Mouse (Mus musculus) liver, embryonic 12.5 days (tissue): ENCODE measurements around the gene Zfp36l1. TPM values are rescaled to one million over a fixed set of nuclear protein-coding genes. Genes with fewer than 3 reads are reported as not detected.

Source experiments
- ATAC-seq: fragments of 200-750 bp; cut with Nextera tagmentation; 2 replicates; pipeline ENCODE4 v1.8.0; 2017; ENCODE audit warnings: moderate number of reproducible peaks, mild to moderate bottlenecking, moderate library complexity
- H3K27ac ChIP-seq: fragments of 300-500 bp; sonication (generic); 2 replicates; pipeline ENCODE4 v1.5.1; 2016; ENCODE audit warnings: mild to moderate bottlenecking
- H3K27me3 ChIP-seq: fragments of 300-500 bp; sonication (generic); replicated peaks from 2 replicates; pipeline ENCODE4 v1.6.1; 2016; ENCODE audit warnings: mild to moderate bottlenecking, moderate library complexity
- H3K36me3 ChIP-seq: fragments of 300-500 bp; sonication (generic); 2 replicates; pipeline ENCODE4 v1.6.1; 2016; ENCODE audit warnings: mild to moderate bottlenecking, moderate library complexity
- H3K4me1 ChIP-seq: fragments of 300-500 bp; sonication (generic); 2 replicates; pipeline ENCODE4 v1.6.1; 2016
- H3K4me2 ChIP-seq: fragments of 300-500 bp; sonication (generic); 2 replicates; pipeline ENCODE4 v1.6.1; 2016; ENCODE audit warnings: mild to moderate bottlenecking, moderate library complexity
- H3K4me3 ChIP-seq: fragments of 300-500 bp; sonication (generic); 2 replicates; pipeline ENCODE4 v1.5.1; 2016; ENCODE audit warnings: mild to moderate bottlenecking, moderate library complexity
- H3K9ac ChIP-seq: fragments of 300-500 bp; sonication (generic); 2 replicates; pipeline ENCODE4 v1.6.1; 2016; ENCODE audit warnings: mild to moderate bottlenecking, moderate library complexity
- H3K9me3 ChIP-seq: fragments of 300-500 bp; sonication (generic); replicated peaks from 2 replicates; pipeline ENCODE4 v1.6.1; 2016; ENCODE audit warnings: mild to moderate bottlenecking, moderate library complexity
- WGBS: fragments of 180-500 bp; shearing (Covaris S2); methylation state at CpG from one replicate; pipeline ENCODE4 v1.1.7; 2016; ENCODE audit not compliant: insufficient replicate concordance; 5-methylcytosine and 5-hydroxymethylcytosine counted together
- polyA plus RNA-seq: library from polyadenylated mRNA; unstranded; fragments of >200 nt; fragmentation: Nextera tagmentation; extraction: Ambion mirVana; gene quantifications from 2 replicates; pipeline ENCODE4 v1.2.1, GENCODE M21; 2016

The Zfp36l1 gene
- polyA plus RNA-seq, 1 experiment from 2014 or later = 23.9 TPM

DNA sequence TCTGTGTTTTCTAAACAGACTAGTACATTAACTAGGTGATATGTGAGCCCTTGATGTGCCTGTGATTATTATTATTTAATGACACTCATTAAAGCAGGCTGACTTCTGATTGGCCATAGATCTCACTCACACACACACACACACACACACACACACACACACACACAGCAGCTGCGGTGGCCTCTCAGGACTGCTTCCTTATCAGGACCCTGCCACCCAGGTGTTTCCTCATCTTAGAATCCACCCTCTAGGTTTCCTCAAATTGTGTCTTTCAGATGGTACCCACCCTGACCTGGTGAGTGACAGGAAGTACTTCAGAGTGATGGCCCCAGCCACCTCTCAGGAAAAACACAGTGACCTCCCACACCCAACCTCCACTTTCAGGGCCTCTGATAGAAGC, 52.0 kb downstream of the Zfp36l1 start:
- WGBS = 7% methylated on average over 1 of the region's 1 CpGs
- Histone ChIP-seq H3K9ac (no peak overlapping the region), H3K4me1 (peaks cover 39% of the 10 kb centered on the region), H3K27me3 (no peaks in the 10 kb centered on the region), H3K36me3 (no peaks in the 10 kb centered on the region), H3K4me2 (no peak overlapping the region), H3K27ac (no peak overlapping the region), H3K9me3 (no peaks in the 10 kb centered on the region), H3K4me3 (no peak overlapping the region)
- peak; percentile 49 for ATAC-seq

DNA sequence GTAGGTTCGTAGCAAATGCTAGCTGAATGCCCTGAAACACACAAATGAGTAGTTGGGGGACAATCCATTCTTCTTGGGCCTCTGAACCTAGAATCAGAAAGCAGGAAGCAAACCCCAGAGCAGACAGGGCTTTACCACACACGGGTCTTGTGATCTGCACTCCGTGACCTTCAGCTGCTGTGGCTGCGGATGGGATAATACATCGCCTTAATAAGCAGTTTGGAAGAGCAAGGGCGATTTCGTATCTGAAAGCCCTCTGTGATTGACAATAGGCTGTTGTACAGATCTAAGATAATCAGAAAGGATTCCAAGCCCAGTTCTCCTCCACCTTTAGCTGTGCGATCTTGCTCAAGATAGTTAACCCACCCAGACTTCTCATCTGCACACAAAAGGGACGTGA, 52.5 kb downstream of the Zfp36l1 start:
- WGBS = 45% methylated on average over 9 of the region's 9 CpGs
- ATAC-seq = no peak
- H3K4me3 ChIP-seq = no peak overlapping the region
- no peak overlapping the region for H3K27ac ChIP-seq
- H3K9ac ChIP-seq = no peak overlapping the region
- no peak overlapping the region for H3K4me2 ChIP-seq
- H3K9me3 ChIP-seq = no peaks in the 10 kb centered on the region
- no peaks in the 10 kb centered on the region for H3K27me3 ChIP-seq
- no peaks in the 10 kb centered on the region for H3K36me3 ChIP-seq
- peaks cover 39% of the 10 kb centered on the region for H3K4me1 ChIP-seq

DNA sequence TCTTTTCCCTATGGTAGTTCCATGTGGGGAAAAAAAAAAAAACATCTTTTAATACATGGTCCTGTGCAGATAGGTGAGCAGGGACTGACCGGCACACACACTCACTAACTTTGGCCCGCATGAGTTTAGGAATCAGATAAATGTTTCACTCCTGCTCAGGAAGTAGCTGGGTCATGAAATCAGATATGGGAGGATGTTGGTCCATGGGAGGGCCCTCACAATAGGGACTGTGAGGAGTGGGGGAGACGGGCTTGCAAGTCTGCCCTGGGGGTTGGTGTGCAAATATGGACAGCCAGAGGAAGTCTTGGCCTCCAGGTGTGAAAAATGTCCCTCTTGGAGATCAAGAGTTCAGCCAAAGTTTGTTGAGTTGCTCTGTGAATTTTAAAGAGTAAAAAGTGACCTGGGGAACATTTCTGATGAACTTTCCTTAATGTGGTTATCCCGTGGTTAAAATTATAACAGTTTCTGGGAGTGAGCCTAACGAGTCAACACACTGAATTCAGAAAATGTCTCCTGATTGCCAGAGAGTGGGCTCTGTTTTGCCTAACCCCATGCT, 53.0 kb downstream of the Zfp36l1 start:
- H3K27me3 ChIP-seq = no peaks in the 10 kb centered on the region
- H3K27ac ChIP-seq = 0 out of 2 replicates have a peak overlapping the region, but pooled peaks have one; percentile 3
- peaks cover 39% of the 10 kb centered on the region for H3K4me1 ChIP-seq
- WGBS = 29% methylated on average over 5 of the region's 5 CpGs
- H3K36me3 ChIP-seq = no peaks in the 10 kb centered on the region
- no peak overlapping the region for H3K4me2 ChIP-seq
- no peaks in the 10 kb centered on the region for H3K9me3 ChIP-seq
- no peak overlapping the region for H3K9ac ChIP-seq
- H3K4me3 ChIP-seq = no peak overlapping the region
- ATAC-seq = no peak

Other genes starting within 250 kb of the Zfp36l1 start
- gene Actn1, start 147.4 kb upstream of the Zfp36l1 start, polyA plus RNA-seq = 15.6 and 15.9 TPM in 2 replicates